Mouse (Mus musculus): Measurements from ENCODE around the gene Add1.

DNA sequence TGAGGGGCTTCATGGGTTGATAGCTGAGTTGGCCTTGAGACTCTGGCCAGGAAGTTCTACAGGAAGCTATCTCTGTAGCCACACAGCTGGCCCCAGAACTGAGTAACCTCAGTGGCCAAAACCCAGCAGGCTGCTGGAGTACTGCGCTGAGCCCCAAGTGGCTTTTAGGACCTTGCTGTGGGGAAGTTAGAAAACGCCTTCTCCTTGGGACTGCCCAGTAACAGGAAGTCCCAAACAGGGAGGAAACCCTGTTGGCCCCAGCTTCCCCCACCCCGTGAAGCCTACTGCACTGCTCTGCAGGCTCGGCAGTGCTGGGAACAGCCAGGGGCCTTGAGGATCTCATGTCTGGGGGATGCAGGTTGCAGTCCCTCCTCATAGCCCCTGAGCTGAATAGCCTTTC, 30.4 kb upstream of the Add1 start:
- TF ChIP-seq GATA1 (IDR thresholded peaks at IDR 0.05; ENCODE audit: low read length), result no peak
- TF ChIP-seq TAL1 (IDR thresholded peaks at IDR 0.05; ENCODE audit: low read length), result no peak

All from erythroblast, embryonic 14.5 days (primary cell).